Mouse (Mus musculus): Measurements from ENCODE around the gene Ttll11.

Gene Ttll11

GRCm38 (mm10) chr2:35728633-35729032 lies 251.1 kb downstream of the Ttll11 start:
- CTCF ChIA-PET = no interaction called here

GRCm38 (mm10) chr2:35723691-35724090 lies 256.0 kb downstream of the Ttll11 start:
- CTCF ChIA-PET = no interaction called here

GRCm38 (mm10) chr2:35723267-35723666 lies 256.4 kb downstream of the Ttll11 start:
- CTCF ChIA-PET = interaction anchor here (0.6 kb wide), 1 partner anchor 11 kb away, joined by 3 read pairs; no protein-coding TSS in a partner anchor

GRCm38 (mm10) chr2:35722821-35723220 lies 256.9 kb downstream of the Ttll11 start:
- CTCF ChIA-PET = interaction anchor here (0.6 kb wide), 1 partner anchor 11 kb away, joined by 3 read pairs; no protein-coding TSS in a partner anchor

- CTCF ChIA-PET = no interaction called here
Measured at GRCm38 (mm10) chr2:35720956-35721355, 258.8 kb downstream of the Ttll11 start.

GRCm38 (mm10) chr2:35720550-35720949 lies 259.2 kb downstream of the Ttll11 start:
- CTCF ChIA-PET = no interaction called here

GRCm38 (mm10) chr2:35720104-35720503 lies 259.6 kb downstream of the Ttll11 start:
- CTCF ChIA-PET = no interaction called here

GRCm38 (mm10) chr2:35719230-35720005 lies 260.3 kb downstream of the Ttll11 start:
- CTCF ChIA-PET = no interaction called here

GRCm38 (mm10) chr2:35718662-35719061 lies 261.1 kb downstream of the Ttll11 start:
- CTCF ChIA-PET = no interaction called here

- CTCF ChIA-PET = no interaction called here
Measured at GRCm38 (mm10) chr2:35718003-35718500, 261.7 kb downstream of the Ttll11 start.

- CTCF ChIA-PET = no interaction called here
Measured at GRCm38 (mm10) chr2:35716175-35716574, 263.5 kb downstream of the Ttll11 start.

- CTCF ChIA-PET = no interaction called here
Measured at GRCm38 (mm10) chr2:35715485-35715884, 264.2 kb downstream of the Ttll11 start.

GRCm38 (mm10) chr2:35714742-35715167 lies 265.0 kb downstream of the Ttll11 start:
- CTCF ChIA-PET = no interaction called here

GRCm38 (mm10) chr2:35713460-35713859 lies 266.3 kb downstream of the Ttll11 start:
- CTCF ChIA-PET = no interaction called here

GRCm38 (mm10) chr2:35712611-35713010 lies 267.1 kb downstream of the Ttll11 start:
- CTCF ChIA-PET = interaction anchor here (0.7 kb wide), 1 partner anchor 10 kb away, joined by 3 read pairs; no protein-coding TSS in a partner anchor

GRCm38 (mm10) chr2:35703241-35703640 lies 276.5 kb downstream of the Ttll11 start:
- CTCF ChIA-PET = no interaction called here

- CTCF ChIA-PET = no interaction called here
Measured at GRCm38 (mm10) chr2:35702608-35703007, 277.1 kb downstream of the Ttll11 start.

GRCm38 (mm10) chr2:35702001-35702400 lies 277.7 kb downstream of the Ttll11 start:
- CTCF ChIA-PET = no interaction called here
